Mouse (Mus musculus) limb, embryonic 12.5 days (tissue): Measurements from ENCODE around the gene Tomm6. TPM values are rescaled to one million over a fixed set of nuclear protein-coding genes. Genes with fewer than 3 reads are reported as not detected.
A peak's percentile ranks its signal among the peaks of the same experiment; 100 is the strongest.
"Not testable (repeated sequence)": the region's sequence is repeated elsewhere in the genome, so short reads cannot be mapped to it uniquely, and the experiment has no call there.

Experiments used
- ATAC-seq: fragments of 200-750 bp; cut with Nextera tagmentation; 2 replicates; pipeline ENCODE4 v1.8.0; 2017; ENCODE audit warnings: low read depth, moderate TSS enrichment; ENCODE audit not compliant: insufficient number of reproducible peaks, insufficient read depth, low FRiP score, low TSS enrichment
- H3K27ac ChIP-seq: fragments of 300-500 bp; sonication (generic); 2 replicates; pipeline ENCODE4 v1.5.1; 2016; ENCODE audit warnings: mild to moderate bottlenecking, moderate library complexity
- H3K27me3 ChIP-seq: fragments of 300-500 bp; sonication (generic); 2 replicates; pipeline ENCODE4 v1.6.1; 2016; ENCODE audit warnings: mild to moderate bottlenecking, moderate library complexity
- H3K36me3 ChIP-seq: fragments of 300-500 bp; sonication (generic); 2 replicates; pipeline ENCODE4 v1.6.1; 2016; ENCODE audit warnings: mild to moderate bottlenecking, moderate library complexity
- H3K4me1 ChIP-seq: fragments of 300-500 bp; sonication (generic); replicated peaks from 2 replicates; pipeline ENCODE4 v1.6.1; 2016
- H3K4me2 ChIP-seq: fragments of 300-500 bp; sonication (generic); 2 replicates; pipeline ENCODE4 v1.6.1; 2016; ENCODE audit warnings: mild to moderate bottlenecking, moderate library complexity
- H3K4me3 ChIP-seq: fragments of 300-500 bp; sonication (generic); replicated peaks from 2 replicates; pipeline ENCODE4 v1.5.1; 2016; ENCODE audit warnings: mild to moderate bottlenecking
- H3K9ac ChIP-seq: fragments of 300-500 bp; sonication (generic); replicated peaks from 2 replicates; pipeline ENCODE4 v1.6.1; 2016; ENCODE audit warnings: mild to moderate bottlenecking, moderate library complexity
- H3K9me3 ChIP-seq: fragments of 300-500 bp; sonication (generic); 2 replicates; pipeline ENCODE4 v1.6.1; 2016; ENCODE audit warnings: mild to moderate bottlenecking, moderate library complexity
- WGBS: fragments of 180-500 bp; shearing (Covaris S2); methylation state at CpG from one replicate; pipeline ENCODE4 v1.1.7; 2016; 5-methylcytosine and 5-hydroxymethylcytosine counted together
- polyA plus RNA-seq: library from polyadenylated mRNA; unstranded; fragments of >200 nt; fragmentation: Nextera tagmentation; extraction: Ambion mirVana; gene quantifications from 2 replicates; pipeline ENCODE4 v1.2.1, GENCODE M21; 2016

Tomm6 gene
- polyA plus RNA-seq, 1 experiment from 2014 or later = 437 TPM

- Histone ChIP-seq H3K27ac (no peak overlapping the region), H3K4me3 (no peak overlapping the region), H3K36me3 (peaks cover 48% of the 10 kb centered on the region), H3K4me2 (no peak overlapping the region), H3K4me1 (peaks cover 19% of the 10 kb centered on the region), H3K9ac (no peak overlapping the region), H3K27me3 (peaks cover 17% of the 10 kb centered on the region), H3K9me3 (no peaks in the 10 kb centered on the region)
- ATAC-seq = no peak
- 21% methylated on average over 9 of the region's 9 CpGs for WGBS
These were observed 11.6 kb downstream of the Tomm6 start for GRCm38 (mm10) chr17:47676581-47676980.

- peaks cover 30% of the 10 kb centered on the region for H3K27me3 ChIP-seq
- H3K4me2 ChIP-seq = peak overlapping the region; percentile 89
- H3K27ac ChIP-seq = no peak overlapping the region
- H3K9ac ChIP-seq = peak overlapping the region; percentile 59
- H3K4me1 ChIP-seq = peaks cover 19% of the 10 kb centered on the region
- H3K9me3 ChIP-seq = no peaks in the 10 kb centered on the region
- ATAC-seq = peak; percentile 63; the same call in 1 of the 2 replicates
- WGBS = 3% methylated on average over 68 of the region's 68 CpGs
- peaks cover 18% of the 10 kb centered on the region for H3K36me3 ChIP-seq
- H3K4me3 ChIP-seq = peak overlapping the region; percentile 44
These were observed 15.7 kb downstream of the Tomm6 start for GRCm38 (mm10) chr17:47672311-47673111.

DNA sequence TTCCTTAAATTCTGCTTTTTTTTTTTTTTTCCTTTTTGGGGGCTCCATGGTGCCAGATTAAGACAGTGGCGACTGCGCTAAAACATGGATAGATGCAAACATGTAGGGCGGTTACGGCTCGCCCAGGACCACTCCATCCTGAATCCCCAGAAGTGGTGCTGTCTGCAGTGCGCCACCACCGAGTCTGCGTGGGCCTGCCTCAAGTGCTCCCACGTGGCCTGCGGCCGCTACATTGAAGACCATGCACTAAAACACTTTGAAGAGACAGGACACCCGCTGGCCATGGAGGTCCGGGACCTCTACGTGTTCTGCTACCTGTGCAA lies 16.2 kb downstream of the Tomm6 start:
- Histone ChIP-seq H3K27ac (no peak overlapping the region), H3K9ac (peak overlapping the region; percentile 59), H3K27me3 (peaks cover 30% of the 10 kb centered on the region), H3K4me1 (peaks cover 19% of the 10 kb centered on the region), H3K4me2 (peak overlapping the region; percentile 89), H3K9me3 (no peaks in the 10 kb centered on the region), H3K4me3 (peak overlapping the region; percentile 44), H3K36me3 (peaks cover 18% of the 10 kb centered on the region)
- 0 out of 2 replicates have a peak, but pooled peaks have one; percentile 19 for ATAC-seq
- WGBS = 9% methylated on average over 14 of the region's 14 CpGs

- Histone ChIP-seq H3K27ac (no peak overlapping the region), H3K9ac (no peak overlapping the region), H3K4me2 (no peak overlapping the region), H3K4me3 (no peak overlapping the region), H3K9me3 (no peaks in the 10 kb centered on the region), H3K4me1 (peaks cover 19% of the 10 kb centered on the region), H3K27me3 (peaks cover 30% of the 10 kb centered on the region), H3K36me3 (peaks cover 10% of the 10 kb centered on the region; the same call in 1 of the 2 replicates)
- WGBS = 83% methylated on average over 4 of the region's 4 CpGs
- no peak for ATAC-seq
These were observed 19.0 kb downstream of the Tomm6 start for GRCm38 (mm10) chr17:47669166-47669565.

- Histone ChIP-seq H3K9ac (no peak overlapping the region), H3K9me3 (no peaks in the 10 kb centered on the region), H3K4me3 (no peak overlapping the region), H3K36me3 (0 out of 2 replicates have a peak, but pooled peaks cover 3% of the 10 kb centered on the region), H3K27ac (no peak overlapping the region), H3K4me2 (no peak overlapping the region), H3K27me3 (no peaks in the 10 kb centered on the region), H3K4me1 (no peaks in the 10 kb centered on the region)
- no peak for ATAC-seq
- 89% methylated on average over 7 of the region's 7 CpGs for WGBS
These were observed 23.7 kb downstream of the Tomm6 start for GRCm38 (mm10) chr17:47664474-47664873.

GRCm38 (mm10) chr17:47663009-47663713 lies 25.0 kb downstream of the Tomm6 start:
- Histone ChIP-seq H3K4me1 (no peaks in the 10 kb centered on the region), H3K9me3 (no peaks in the 10 kb centered on the region), H3K27ac (no peak overlapping the region), H3K9ac (no peak overlapping the region), H3K4me3 (no peak overlapping the region), H3K36me3 (0 out of 2 replicates have a peak, but pooled peaks cover 3% of the 10 kb centered on the region), H3K4me2 (no peak overlapping the region), H3K27me3 (no peaks in the 10 kb centered on the region)
- 71% methylated on average over 9 of the region's 9 CpGs for WGBS
- no peak for ATAC-seq

GRCm38 (mm10) chr17:47658741-47659243 lies 29.4 kb downstream of the Tomm6 start:
- Histone ChIP-seq H3K27ac (no peak overlapping the region), H3K4me3 (no peak overlapping the region), H3K9me3 (no peaks in the 10 kb centered on the region), H3K9ac (no peak overlapping the region), H3K27me3 (no peaks in the 10 kb centered on the region), H3K4me1 (no peaks in the 10 kb centered on the region), H3K36me3 (peaks cover 4% of the 10 kb centered on the region), H3K4me2 (no peak overlapping the region)
- 86% methylated on average over 3 of the region's 3 CpGs for WGBS
- ATAC-seq = no peak

GRCm38 (mm10) chr17:47657901-47658300 lies 30.3 kb downstream of the Tomm6 start:
- no peak for ATAC-seq
- WGBS = 69% methylated on average over 4 of the region's 4 CpGs
- no peak overlapping the region for H3K4me3 ChIP-seq

GRCm38 (mm10) chr17:47655697-47656096 lies 32.5 kb downstream of the Tomm6 start:
- no peaks in the 10 kb centered on the region for H3K4me1 ChIP-seq
- no peak for ATAC-seq
- H3K27ac ChIP-seq = no peak overlapping the region
- no peak overlapping the region for H3K9ac ChIP-seq
- peaks cover 10% of the 10 kb centered on the region for H3K36me3 ChIP-seq
- no peak overlapping the region for H3K4me2 ChIP-seq
- no peak overlapping the region for H3K4me3 ChIP-seq
- no peaks in the 10 kb centered on the region for H3K9me3 ChIP-seq
- 85% methylated on average over 5 of the region's 5 CpGs for WGBS
- H3K27me3 ChIP-seq = no peaks in the 10 kb centered on the region

More at GRCm38 (mm10) chr17:47657901-47658300, 30.3 kb downstream of the Tomm6 start:
- no peaks in the 10 kb centered on the region for H3K4me1 ChIP-seq
- peaks cover 10% of the 10 kb centered on the region for H3K36me3 ChIP-seq
- no peak overlapping the region for H3K4me2 ChIP-seq
- no peak overlapping the region for H3K27ac ChIP-seq
- H3K9me3 ChIP-seq = no peaks in the 10 kb centered on the region
- H3K27me3 ChIP-seq = no peaks in the 10 kb centered on the region
- no peak overlapping the region for H3K9ac ChIP-seq

DNA sequence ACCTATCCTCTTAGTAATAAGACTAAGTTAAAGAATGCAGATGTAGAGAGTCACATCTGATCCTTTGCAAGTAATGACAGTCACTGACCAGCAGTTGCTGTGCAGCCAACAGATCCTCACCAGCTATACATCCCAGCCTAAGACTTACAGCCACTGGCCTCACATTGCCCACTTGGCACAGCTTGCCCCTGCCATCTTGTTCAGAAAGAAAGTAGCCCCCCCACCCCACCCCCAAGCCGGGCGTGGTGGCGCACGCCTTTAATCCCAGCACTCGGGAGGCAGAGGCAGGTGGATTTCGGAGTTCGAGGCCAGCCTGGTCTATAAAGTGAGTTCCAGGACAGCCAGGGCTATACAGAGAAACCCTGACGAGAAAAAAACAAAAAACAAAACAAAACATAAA lies 33.8 kb downstream of the Tomm6 start:
- H3K9me3 ChIP-seq, ATAC-seq, H3K27me3 ChIP-seq, H3K4me2 ChIP-seq, H3K9ac ChIP-seq, H3K4me3 ChIP-seq, H3K4me1 ChIP-seq, H3K27ac ChIP-seq: not testable (repeated sequence)
- 90% methylated on average over 8 of the region's 8 CpGs for WGBS
- peaks cover 12% of the 10 kb centered on the region for H3K36me3 ChIP-seq

- H3K27ac ChIP-seq = no peak overlapping the region
- no peak overlapping the region for H3K4me3 ChIP-seq
- H3K9ac ChIP-seq = no peak overlapping the region
- H3K9me3 ChIP-seq = no peaks in the 10 kb centered on the region
- no peaks in the 10 kb centered on the region for H3K4me1 ChIP-seq
- no peaks in the 10 kb centered on the region for H3K27me3 ChIP-seq
- 83% methylated on average over 2 of the region's 2 CpGs for WGBS
- H3K4me2 ChIP-seq = no peak overlapping the region
- peaks cover 12% of the 10 kb centered on the region for H3K36me3 ChIP-seq
- ATAC-seq = no peak
These were observed 36.2 kb downstream of the Tomm6 start for GRCm38 (mm10) chr17:47651953-47652352.
